Mouse (Mus musculus): ENCODE data around the gene Rabgap1l. TPM values are rescaled to one million over a fixed set of nuclear protein-coding genes. Genes with fewer than 3 reads are reported as not detected.

Rabgap1l gene
- polyA plus RNA-seq, 1 experiment from 2014 or later, result 13.6 TPM

DNA sequence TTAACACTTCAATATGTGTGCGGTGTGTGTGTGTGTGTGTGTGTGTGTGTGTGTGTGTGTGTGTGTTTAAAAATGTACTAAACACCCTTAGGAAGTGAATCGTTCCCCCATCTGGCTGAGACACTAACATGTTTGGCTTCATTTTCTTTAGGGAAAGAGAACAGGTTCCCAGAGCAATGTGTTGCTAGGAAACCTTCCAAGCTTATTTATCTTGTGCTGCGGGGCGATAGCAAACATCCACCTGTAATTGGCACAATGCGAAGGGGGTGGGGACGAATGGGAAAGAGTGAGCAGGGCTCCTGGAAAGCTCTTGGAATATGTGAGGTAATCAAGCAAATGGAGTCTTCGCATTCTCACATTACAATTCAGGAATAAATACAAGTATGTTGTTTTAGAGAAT, 533.1 kb downstream of the Rabgap1l start:
- no peaks in the 10 kb centered on the region for H3K9me3 ChIP-seq (replicated peaks; ENCODE audit: control insufficient read depth, low read length)
- ATAC-seq (replicated peaks; ENCODE audit: insufficient number of reproducible peaks, low FRiP score, low TSS enrichment, low read depth) (no peak), DNase-seq (ENCODE audit: low spot score) (peak; percentile 41)
- H3K4me1 ChIP-seq (ENCODE audit: control insufficient read depth, insufficient read depth, low read length), result no peaks in the 10 kb centered on the region
- no peaks in the 10 kb centered on the region for H3K27me3 ChIP-seq (ENCODE audit: control insufficient read depth, insufficient read depth, low read length)
- WGBS, result 55% methylated on average over 7 of the region's 7 CpGs
- no peaks in the 10 kb centered on the region for H3K36me3 ChIP-seq (replicated peaks; ENCODE audit: control insufficient read depth, insufficient read depth, low read depth, low read length)
- no peak overlapping the region for H3K9ac ChIP-seq (replicated peaks; ENCODE audit: low read length)
- no peak overlapping the region for H3K4me2 ChIP-seq (ENCODE audit: low read depth, low read length)
- no peak overlapping the region for H3K27ac ChIP-seq (replicated peaks; ENCODE audit: low read depth, low read length)
- no peak overlapping the region for H3K4me3 ChIP-seq (ENCODE audit: low read depth, low read length)

DNA sequence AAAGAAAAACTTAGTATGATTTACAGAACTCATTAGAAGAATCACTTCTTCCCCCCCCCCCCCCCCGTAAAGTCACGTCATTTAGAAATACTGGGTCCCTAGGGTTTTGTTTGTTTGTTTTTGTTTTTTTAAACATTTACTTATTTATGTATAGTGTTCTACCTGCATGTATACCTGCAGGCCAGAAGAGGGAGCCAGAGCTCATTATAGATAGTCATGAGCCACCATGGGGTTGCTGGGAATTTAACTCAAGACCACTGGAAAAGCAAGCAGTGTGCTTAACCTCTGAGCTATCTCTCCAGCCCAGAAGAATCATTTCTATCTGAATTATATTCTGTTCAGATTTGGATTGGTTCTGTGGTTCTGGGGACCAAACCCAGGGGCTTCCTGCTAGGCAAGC, 539.9 kb downstream of the Rabgap1l start:
- no peak overlapping the region for H3K9ac ChIP-seq (replicated peaks; ENCODE audit: low read length)
- DNase-seq (ENCODE audit: low spot score) (no peak), ATAC-seq (replicated peaks; ENCODE audit: insufficient number of reproducible peaks, low FRiP score, low TSS enrichment, low read depth) (no peak)
- H3K4me3 ChIP-seq (ENCODE audit: low read depth, low read length), result no peak overlapping the region
- H3K4me1 ChIP-seq (ENCODE audit: control insufficient read depth, insufficient read depth, low read length), result no peaks in the 10 kb centered on the region
- no peak overlapping the region for H3K27ac ChIP-seq (replicated peaks; ENCODE audit: low read depth, low read length)
- no peaks in the 10 kb centered on the region for H3K9me3 ChIP-seq (replicated peaks; ENCODE audit: control insufficient read depth, low read length)
- WGBS, result 88% methylated on average over 2 of the region's 2 CpGs
- no peaks in the 10 kb centered on the region for H3K36me3 ChIP-seq (replicated peaks; ENCODE audit: control insufficient read depth, insufficient read depth, low read depth, low read length)
- no peaks in the 10 kb centered on the region for H3K27me3 ChIP-seq (ENCODE audit: control insufficient read depth, insufficient read depth, low read length)
- no peak overlapping the region for H3K4me2 ChIP-seq (ENCODE audit: low read depth, low read length)

DNA sequence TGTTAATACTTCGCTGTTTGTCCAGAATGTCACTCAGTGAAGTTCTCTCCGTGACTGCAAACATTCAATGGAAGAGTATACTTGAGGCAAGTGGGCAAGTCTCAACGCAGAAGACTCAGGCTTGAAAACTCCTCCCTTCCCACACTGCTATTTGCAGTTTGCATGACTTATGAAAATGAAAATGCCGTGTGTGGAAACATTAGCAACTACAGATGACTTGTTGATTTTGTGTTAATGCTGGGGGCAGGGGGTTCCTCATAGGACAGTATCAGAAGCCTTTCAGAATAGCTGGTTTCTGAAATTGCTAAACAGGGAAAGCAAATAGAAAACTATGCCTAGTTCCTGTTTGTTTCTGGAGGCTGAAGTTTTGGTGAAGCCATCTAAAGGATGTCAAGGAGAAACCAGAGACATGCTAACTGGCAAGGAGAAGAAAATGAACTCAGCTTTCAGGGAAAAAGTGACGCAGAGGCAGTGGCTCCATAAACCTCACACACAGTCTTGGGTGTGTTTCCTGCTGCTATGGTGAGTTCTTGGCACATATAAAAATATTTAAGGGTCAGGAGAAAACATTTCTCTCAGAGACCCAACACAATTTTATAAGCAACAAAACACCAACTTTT, 541.5 kb downstream of the Rabgap1l start:
- 69% methylated on average over 5 of the region's 5 CpGs for WGBS
- H3K9me3 ChIP-seq (replicated peaks; ENCODE audit: control insufficient read depth, low read length), result no peaks in the 10 kb centered on the region
- no peak overlapping the region for H3K4me3 ChIP-seq (ENCODE audit: low read depth, low read length)
- H3K4me1 ChIP-seq (ENCODE audit: control insufficient read depth, insufficient read depth, low read length), result no peaks in the 10 kb centered on the region
- no peak overlapping the region for H3K4me2 ChIP-seq (ENCODE audit: low read depth, low read length)
- DNase-seq (ENCODE audit: low spot score), result no peak
- no peak for ATAC-seq (replicated peaks; ENCODE audit: insufficient number of reproducible peaks, low FRiP score, low TSS enrichment, low read depth)
- H3K9ac ChIP-seq (replicated peaks; ENCODE audit: low read length), result no peak overlapping the region
- H3K27me3 ChIP-seq (ENCODE audit: control insufficient read depth, insufficient read depth, low read length), result no peaks in the 10 kb centered on the region
- no peak overlapping the region for H3K27ac ChIP-seq (replicated peaks; ENCODE audit: low read depth, low read length)
- H3K36me3 ChIP-seq (replicated peaks; ENCODE audit: control insufficient read depth, insufficient read depth, low read depth, low read length), result no peaks in the 10 kb centered on the region

DNA sequence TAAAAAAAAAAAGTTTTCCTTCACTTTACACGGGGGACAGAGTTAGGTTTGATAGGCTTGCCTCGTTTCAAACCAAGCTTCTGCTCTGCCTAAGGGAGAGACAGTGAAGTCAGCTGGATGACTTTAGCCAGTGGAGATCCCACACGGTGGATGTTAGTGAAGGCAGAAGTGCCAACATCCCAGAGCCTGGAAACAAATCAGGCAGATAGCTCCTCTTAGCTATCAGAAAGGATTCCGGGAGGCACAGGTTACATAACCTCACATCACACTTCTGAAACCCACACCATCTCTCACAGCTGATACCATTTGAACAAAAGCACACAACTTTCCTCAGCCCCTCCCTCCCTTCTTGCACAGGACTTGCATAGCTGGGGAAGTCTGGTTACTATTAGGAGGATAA, 542.2 kb downstream of the Rabgap1l start:
- H3K27ac ChIP-seq (replicated peaks; ENCODE audit: low read depth, low read length), result no peak overlapping the region

GRCm38 (mm10) chr1:160249786-160250185, 543.2 kb downstream of the Rabgap1l start:
- H3K4me1 ChIP-seq (ENCODE audit: control insufficient read depth, insufficient read depth, low read length), result no peaks in the 10 kb centered on the region
- no peak overlapping the region for H3K9ac ChIP-seq (replicated peaks; ENCODE audit: low read length)
- DNase-seq (ENCODE audit: low spot score) (no peak), ATAC-seq (replicated peaks; ENCODE audit: insufficient number of reproducible peaks, low FRiP score, low TSS enrichment, low read depth) (no peak)
- H3K9me3 ChIP-seq (replicated peaks; ENCODE audit: control insufficient read depth, low read length), result no peaks in the 10 kb centered on the region
- no peak overlapping the region for H3K4me3 ChIP-seq (ENCODE audit: low read depth, low read length)
- no peaks in the 10 kb centered on the region for H3K27me3 ChIP-seq (ENCODE audit: control insufficient read depth, insufficient read depth, low read length)
- no peak overlapping the region for H3K4me2 ChIP-seq (ENCODE audit: low read depth, low read length)
- no peak overlapping the region for H3K27ac ChIP-seq (replicated peaks; ENCODE audit: low read depth, low read length)
- WGBS, result 80% methylated on average over 3 of the region's 3 CpGs
- no peaks in the 10 kb centered on the region for H3K36me3 ChIP-seq (replicated peaks; ENCODE audit: control insufficient read depth, insufficient read depth, low read depth, low read length)

More for the DNA sequence above, 542.2 kb downstream of the Rabgap1l start:
- no peaks in the 10 kb centered on the region for H3K9me3 ChIP-seq (replicated peaks; ENCODE audit: control insufficient read depth, low read length)
- no peak for ATAC-seq (replicated peaks; ENCODE audit: insufficient number of reproducible peaks, low FRiP score, low TSS enrichment, low read depth)
- H3K4me1 ChIP-seq (ENCODE audit: control insufficient read depth, insufficient read depth, low read length), result no peaks in the 10 kb centered on the region
- H3K4me2 ChIP-seq (ENCODE audit: low read depth, low read length), result no peak overlapping the region
- no peaks in the 10 kb centered on the region for H3K27me3 ChIP-seq (ENCODE audit: control insufficient read depth, insufficient read depth, low read length)
- no peak overlapping the region for H3K4me3 ChIP-seq (ENCODE audit: low read depth, low read length)
- DNase-seq (ENCODE audit: low spot score), result peak; percentile 29
- 52% methylated on average over 4 of the region's 4 CpGs for WGBS
- no peak overlapping the region for H3K9ac ChIP-seq (replicated peaks; ENCODE audit: low read length)
- H3K36me3 ChIP-seq (replicated peaks; ENCODE audit: control insufficient read depth, insufficient read depth, low read depth, low read length), result no peaks in the 10 kb centered on the region

DNA sequence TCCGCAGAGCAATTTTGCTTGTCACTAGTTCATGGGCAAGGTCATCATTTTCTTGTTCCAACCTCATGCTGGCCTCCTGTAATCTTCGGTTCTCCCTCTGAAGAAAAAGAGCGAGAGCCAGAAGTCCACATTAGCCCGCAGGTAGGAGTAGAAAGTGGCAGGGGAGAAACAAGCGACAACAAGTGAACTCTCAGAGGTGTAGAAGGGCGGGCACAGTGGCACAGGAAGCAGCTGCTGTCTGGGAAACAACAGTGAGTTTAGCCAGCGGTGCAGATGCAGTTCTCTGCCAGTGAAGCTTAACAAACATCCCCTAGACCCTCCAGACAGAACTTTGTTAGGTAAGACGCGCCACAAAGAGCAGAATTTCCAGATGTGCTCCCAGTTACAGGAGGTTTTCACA, 545.5 kb downstream of the Rabgap1l start:
- no peaks in the 10 kb centered on the region for H3K4me1 ChIP-seq (ENCODE audit: control insufficient read depth, insufficient read depth, low read length)
- DNase-seq (ENCODE audit: low spot score) (no peak), ATAC-seq (replicated peaks; ENCODE audit: insufficient number of reproducible peaks, low FRiP score, low TSS enrichment, low read depth) (no peak)
- H3K9ac ChIP-seq (replicated peaks; ENCODE audit: low read length), result no peak overlapping the region
- 81% methylated on average over 9 of the region's 9 CpGs for WGBS
- no peak overlapping the region for H3K4me2 ChIP-seq (ENCODE audit: low read depth, low read length)
- no peaks in the 10 kb centered on the region for H3K27me3 ChIP-seq (ENCODE audit: control insufficient read depth, insufficient read depth, low read length)
- no peak overlapping the region for H3K27ac ChIP-seq (replicated peaks; ENCODE audit: low read depth, low read length)
- no peaks in the 10 kb centered on the region for H3K9me3 ChIP-seq (replicated peaks; ENCODE audit: control insufficient read depth, low read length)
- no peaks in the 10 kb centered on the region for H3K36me3 ChIP-seq (replicated peaks; ENCODE audit: control insufficient read depth, insufficient read depth, low read depth, low read length)
- H3K4me3 ChIP-seq (ENCODE audit: low read depth, low read length), result no peak overlapping the region

GRCm38 (mm10) chr1:160246844-160247243, 546.2 kb downstream of the Rabgap1l start:
- no peak for ATAC-seq (replicated peaks; ENCODE audit: insufficient number of reproducible peaks, low FRiP score, low TSS enrichment, low read depth)
- H3K9ac ChIP-seq (replicated peaks; ENCODE audit: low read length), result no peak overlapping the region
- H3K4me1 ChIP-seq (ENCODE audit: control insufficient read depth, insufficient read depth, low read length), result no peaks in the 10 kb centered on the region
- H3K4me2 ChIP-seq (ENCODE audit: low read depth, low read length), result no peak overlapping the region
- no peak overlapping the region for H3K27ac ChIP-seq (replicated peaks; ENCODE audit: low read depth, low read length)
- no peak overlapping the region for H3K4me3 ChIP-seq (ENCODE audit: low read depth, low read length)
- H3K36me3 ChIP-seq (replicated peaks; ENCODE audit: control insufficient read depth, insufficient read depth, low read depth, low read length), result no peaks in the 10 kb centered on the region
- no peaks in the 10 kb centered on the region for H3K27me3 ChIP-seq (ENCODE audit: control insufficient read depth, insufficient read depth, low read length)
- WGBS, result 80% methylated on average over 4 of the region's 4 CpGs
- no peaks in the 10 kb centered on the region for H3K9me3 ChIP-seq (replicated peaks; ENCODE audit: control insufficient read depth, low read length)
- DNase-seq (ENCODE audit: low spot score), result no peak

GRCm38 (mm10) chr1:160245954-160246353, 547.1 kb downstream of the Rabgap1l start:
- H3K36me3 ChIP-seq (replicated peaks; ENCODE audit: control insufficient read depth, insufficient read depth, low read depth, low read length), result no peaks in the 10 kb centered on the region
- ATAC-seq (replicated peaks; ENCODE audit: insufficient number of reproducible peaks, low FRiP score, low TSS enrichment, low read depth) (no peak), DNase-seq (ENCODE audit: low spot score) (no peak)
- no peak overlapping the region for H3K4me3 ChIP-seq (ENCODE audit: low read depth, low read length)
- H3K4me2 ChIP-seq (ENCODE audit: low read depth, low read length), result no peak overlapping the region
- H3K9ac ChIP-seq (replicated peaks; ENCODE audit: low read length), result no peak overlapping the region
- no peaks in the 10 kb centered on the region for H3K27me3 ChIP-seq (ENCODE audit: control insufficient read depth, insufficient read depth, low read length)
- 87% methylated on average over 2 of the region's 2 CpGs for WGBS
- H3K9me3 ChIP-seq (replicated peaks; ENCODE audit: control insufficient read depth, low read length), result no peaks in the 10 kb centered on the region
- no peak overlapping the region for H3K27ac ChIP-seq (replicated peaks; ENCODE audit: low read depth, low read length)
- H3K4me1 ChIP-seq (ENCODE audit: control insufficient read depth, insufficient read depth, low read length), result no peaks in the 10 kb centered on the region
